Mouse (Mus musculus) heart, postnatal 0 days (tissue): ENCODE results near the gene Hist1h2ad.

ENCODE experiments used
- CTCF ChIP-seq: IDR thresholded peaks from 2 replicates; pipeline ENCODE4 v1.5.1; 2016; ENCODE audit warnings: antibody characterized with exemption, control low read depth, low read depth
- EP300 ChIP-seq: IDR thresholded peaks from 2 replicates; pipeline ENCODE4 v1.6.1; 2016; ENCODE audit warnings: antibody characterized with exemption, low read depth

DNA sequence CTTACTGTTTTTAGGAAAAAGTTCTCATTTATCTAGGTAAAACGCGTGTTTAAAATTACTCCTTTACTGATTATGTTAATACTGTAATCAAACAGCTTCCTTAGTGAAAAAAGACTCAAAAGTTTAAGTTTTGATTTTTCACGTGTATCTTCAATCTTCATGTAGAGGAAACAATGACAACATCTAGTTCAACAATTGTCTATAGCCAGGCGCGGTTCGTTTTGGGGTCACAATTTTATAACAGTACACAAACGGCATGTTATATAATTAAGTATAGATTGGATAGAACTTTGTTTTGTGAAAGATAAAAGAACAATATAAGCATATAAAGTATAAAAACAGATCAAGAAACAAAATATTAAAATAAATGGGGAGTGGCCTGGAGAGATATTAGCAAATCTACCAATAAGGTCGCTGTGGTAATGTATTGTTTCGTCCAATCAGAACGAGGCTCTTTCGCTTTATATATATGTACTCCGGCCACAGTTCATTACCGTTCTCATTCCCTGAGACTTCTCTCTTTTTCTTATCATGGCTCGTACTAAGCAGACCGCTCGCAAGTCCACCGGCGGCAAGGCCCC, 1.2 kb downstream of the Hist1h2ad start, which contains the start of gene Hist1h3d:
- no peak for TF ChIP-seq CTCF
- no peak for TF ChIP-seq EP300
